Mouse (Mus musculus) gonadal fat pad, adult 2 months (tissue): ENCODE measurements around the gene Cdc6. TPM values are rescaled to one million over a fixed set of nuclear protein-coding genes. Genes with fewer than 3 reads are reported as not detected.

Source experiments
- polyA plus RNA-seq: library from polyadenylated mRNA; depleted of rRNA; stranded (reverse); fragments of >200 nt; gene quantifications from 2 replicates; pipeline ENCODE4 v1.2.3, GENCODE M21; 2012; rRNA removed

Cdc6 gene
- polyA plus RNA-seq, 1 experiment = 0.35 TPM

Other genes starting within 250 kb of the Cdc6 start
- 0.05 and 0.09 TPM in 2 replicates for gene Gsdma, start 243.4 kb upstream of the Cdc6 start, polyA plus RNA-seq
- gene Psmd3, start 225.2 kb upstream of the Cdc6 start, polyA plus RNA-seq = 184 and 186 TPM in 2 replicates
- gene Csf3, start 206.5 kb upstream of the Cdc6 start, polyA plus RNA-seq = 1.1 and 2.8 TPM in 2 replicates
- gene Med24, start 178.4 kb upstream of the Cdc6 start, polyA plus RNA-seq = 77.3 and 78.0 TPM in 2 replicates
- 73.1 and 89.0 TPM in 2 replicates for gene Thra, start 167.2 kb upstream of the Cdc6 start, polyA plus RNA-seq
- 76.6 and 109 TPM in 2 replicates for gene Nr1d1, start 132.5 kb upstream of the Cdc6 start, polyA plus RNA-seq
- 25.4 and 37.2 TPM in 2 replicates for gene Msl1, start 112.3 kb upstream of the Cdc6 start, polyA plus RNA-seq
- gene Casc3, start 102.9 kb upstream of the Cdc6 start, polyA plus RNA-seq = 22.5 and 22.8 TPM in 2 replicates
- 4.0 and 4.9 TPM in 2 replicates for gene Rapgefl1, start 71.0 kb upstream of the Cdc6 start, polyA plus RNA-seq
- 6.2 and 7.8 TPM in 2 replicates for gene Wipf2, start 44.2 kb upstream of the Cdc6 start, polyA plus RNA-seq
- 17.0 and 24.3 TPM in 2 replicates for gene Rara, start 20.0 kb downstream of the Cdc6 start, polyA plus RNA-seq
- gene Gjd3, start 75.2 kb downstream of the Cdc6 start, polyA plus RNA-seq = 0.55 and 1.1 TPM in 2 replicates
- gene Top2a, start 116.4 kb downstream of the Cdc6 start, polyA plus RNA-seq = 0.92 and 1.7 TPM in 2 replicates
- gene Igfbp4, start 133.4 kb downstream of the Cdc6 start, polyA plus RNA-seq = 429 and 525 TPM in 2 replicates
- gene Tns4, start 181.5 kb downstream of the Cdc6 start, polyA plus RNA-seq = 2.4 and 3.4 TPM in 2 replicates
- 0.61 and 1.7 TPM in 2 replicates for gene Ccr7, start 247.3 kb downstream of the Cdc6 start, polyA plus RNA-seq